In the genomic region with DNA sequence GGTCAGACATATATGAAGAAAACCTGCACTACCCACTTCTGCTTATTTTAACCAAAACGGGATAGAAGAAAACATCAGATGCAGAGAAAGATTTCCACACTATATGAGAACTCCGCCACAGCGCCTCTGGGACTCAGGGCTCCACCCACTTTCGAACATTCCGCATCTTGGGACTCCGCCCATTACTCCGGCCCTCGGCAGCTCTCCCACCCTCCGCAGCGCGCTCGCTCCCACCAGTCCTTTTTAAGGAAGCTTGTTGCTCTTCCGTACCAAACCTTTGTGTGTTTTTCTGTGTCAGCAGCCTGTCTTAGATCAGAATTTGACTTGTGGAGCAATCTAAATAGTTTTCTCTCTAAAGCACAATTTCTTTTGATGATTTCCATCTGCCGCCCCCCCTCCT, we compare ENCODE assay signal across 8 mouse cellular contexts.
DNase-seq lines count a peak whose midpoint lies in the region; ATAC-seq and TF ChIP-seq lines count a peak whose summit lies in the region.

No protein-coding gene starts in this region.

- 7% methylated on average over 14 of the region's 14 CpGs for WGBS in heart, embryonic 16.5 days
- WGBS in heart, adult 2 months = 16% methylated on average over 14 of the region's 14 CpGs
- WGBS in limb, embryonic 13.5 days = 2% methylated on average over 14 of the region's 14 CpGs

- TF ChIP-seq EP300 in heart, adult 2 months (IDR thresholded peaks at IDR 0.05; ENCODE audit: insufficient read depth, low read depth, low read length) = no peak

- TF ChIP-seq CTCF in heart, adult 2 months (IDR thresholded peaks at IDR 0.05) = no peak

- H3K27me3 ChIP-seq in heart, embryonic 16.5 days (ENCODE audit: control insufficient read depth, insufficient read depth, low read length) = peaks cover 79% of the 10 kb centered on the region
- H3K27me3 ChIP-seq in heart, adult 2 months (ENCODE audit: control insufficient read depth, insufficient read depth, low read length) = peaks cover 12% of the 10 kb centered on the region
- H3K27me3 ChIP-seq in limb, embryonic 13.5 days = peaks cover 94% of the 10 kb centered on the region

- no peak for TF ChIP-seq POLR2A in heart, adult 2 months (IDR thresholded peaks at IDR 0.05; ENCODE audit: insufficient read depth, low read depth, low read length)

- intact Hi-C loops in heart, adult 2 months (cut with DNase I) = no loop called here

- H3K36me3 ChIP-seq in heart, embryonic 16.5 days (ENCODE audit: control insufficient read depth, insufficient read depth) = no peaks in the 10 kb centered on the region
- no peaks in the 10 kb centered on the region for H3K36me3 ChIP-seq in heart, adult 2 months (ENCODE audit: control insufficient read depth, insufficient read depth, low read length)
- no peaks in the 10 kb centered on the region for H3K36me3 ChIP-seq in limb, embryonic 13.5 days

- H3K27ac ChIP-seq in heart, embryonic 16.5 days (ENCODE audit: low read length) = no peak overlapping the region
- H3K27ac ChIP-seq in heart, adult 2 months = no peak overlapping the region
- H3K27ac ChIP-seq in limb, embryonic 13.5 days = no peak overlapping the region

- no peaks in the 10 kb centered on the region for H3K79me2 ChIP-seq in heart, adult 2 months (replicated peaks; ENCODE audit: control insufficient read depth, insufficient read depth, low read length)

- H3K4me1 ChIP-seq in heart, embryonic 16.5 days (ENCODE audit: control insufficient read depth, insufficient read depth, low read length) = peaks cover 2% of the 10 kb centered on the region; the same call in 1 of the 2 replicates
- peaks cover 3% of the 10 kb centered on the region; the same call in 1 of the 2 replicates for H3K4me1 ChIP-seq in heart, adult 2 months (ENCODE audit: control insufficient read depth, insufficient read depth, low read length)
- H3K4me1 ChIP-seq in limb, embryonic 13.5 days = peaks cover 7% of the 10 kb centered on the region; the same call in 1 of the 2 replicates

- no peak overlapping the region for H3K9ac ChIP-seq in heart, embryonic 16.5 days (ENCODE audit: low read length)
- H3K9ac ChIP-seq in heart, adult 2 months (ENCODE audit: low read depth, low read length) = no peak overlapping the region
- H3K9ac ChIP-seq in limb, embryonic 13.5 days = no peak overlapping the region

- no peaks in the 10 kb centered on the region for H3K9me3 ChIP-seq in heart, embryonic 16.5 days (replicated peaks; ENCODE audit: control insufficient read depth, low read length)
- H3K9me3 ChIP-seq in limb, embryonic 13.5 days = no peaks in the 10 kb centered on the region

- H3K4me3 ChIP-seq in heart, embryonic 16.5 days (ENCODE audit: low read length) = no peak overlapping the region
- no peak overlapping the region for H3K4me3 ChIP-seq in heart, adult 2 months
- H3K4me3 ChIP-seq in limb, embryonic 13.5 days = no peak overlapping the region

- no peak for DNase-seq in heart, adult 2 months
- DNase-seq in testis, postnatal 14 days (ENCODE audit: low spot score) = peak; percentile 43
- DNase-seq in testis, postnatal 10 days (ENCODE audit: low spot score) = no peak
- no peak for DNase-seq in ovary, postnatal 36 days (ENCODE audit: low spot score)
- DNase-seq in cerebellum, postnatal 25 days = no peak

- peak overlapping the region; percentile 10; the same call in 1 of the 2 replicates for H3K4me2 ChIP-seq in heart, embryonic 16.5 days (ENCODE audit: low read depth, low read length)
- H3K4me2 ChIP-seq in limb, embryonic 13.5 days (replicated peaks) = 0 out of 2 replicates have a peak overlapping the region, but pooled peaks have one; percentile 31

- ATAC-seq in heart, embryonic 16.5 days (replicated peaks; ENCODE audit: extremely low read depth, insufficient read depth, low FRiP score) = no peak
- ATAC-seq in limb, embryonic 13.5 days (ENCODE audit: low FRiP score, low read depth) = no peak
- ATAC-seq in activated CD4-positive, CD25-positive, alpha-beta regulatory T cell, adult 4 months = no peak
